Mouse (Mus musculus): Measurements from ENCODE around the gene Casq2.

GRCm38 (mm10) chr3:102069260-102069659, 17.0 kb upstream of the Casq2 start:
- no peak for TF ChIP-seq CTCF (IDR thresholded peaks at IDR 0.05; ENCODE audit: low read depth, low read length)
- TF ChIP-seq POLR2A (IDR thresholded peaks at IDR 0.05; ENCODE audit: borderline replicate concordance, low read depth, low read length), result no peak

Data from bone marrow macrophage, adult 2 months (primary cell).